Mouse (Mus musculus) cortical plate, adult 2 months (tissue): ENCODE data around the gene Rfx7.

Experiments used
- CTCF ChIP-seq: fragments of 200-500 bp; IDR thresholded peaks from 2 replicates; pipeline ENCODE4 v1.5.1; 2011; ENCODE audit warnings: mild to moderate bottlenecking, control low read depth, low read length; ENCODE audit not compliant: insufficient read depth; ENCODE audit errors: extremely low read depth
- POLR2A ChIP-seq: fragments of 200-500 bp; IDR thresholded peaks from 2 replicates; pipeline ENCODE4 v1.6.1; 2011; ENCODE audit warnings: mild to moderate bottlenecking, low read length, control low read depth; ENCODE audit not compliant: insufficient read depth; ENCODE audit errors: extremely low read depth

- TF ChIP-seq CTCF (no peak), POLR2A (no peak)
Measured at GRCm38 (mm10) chr9:72493465-72493864, 38.6 kb upstream of the Rfx7 start.
